Mouse (Mus musculus) MEL (cell line): ENCODE data around the gene Lmbr1.

ENCODE experiments used
- CTCF ChIP-seq, 3 experiments: IDR thresholded peaks in 2 of 3; conservative IDR thresholded peaks in 1 of 3; 2 replicates each; pipeline ENCODE4 v1.5.1; 2011 to 2012; ENCODE audit warnings: low read length in 3 of 3, low read depth in 2 of 3, mild to moderate bottlenecking in 2 of 3, improper control_type of control experiment in 1 of 3, inconsistent platforms in 1 of 3, mixed read lengths in 1 of 3, moderate library complexity in 1 of 3; ENCODE audit not compliant: control insufficient read depth in 1 of 3, insufficient read depth in 1 of 3, poor library complexity in 1 of 3, severe bottlenecking in 1 of 3
- ELF1 ChIP-seq: IDR thresholded peaks from 2 replicates; pipeline ENCODE4 v1.6.1; 2014; ENCODE audit warnings: low read depth, mild to moderate bottlenecking, inconsistent platforms, low read length, improper control_type of control experiment, moderate library complexity
- MYC ChIP-seq: IDR thresholded peaks from 2 replicates; pipeline ENCODE4 v1.6.1; 2011; ENCODE audit warnings: low read depth, mild to moderate bottlenecking, low read length, improper control_type of control experiment, moderate library complexity
- NELFE ChIP-seq: IDR thresholded peaks from 2 replicates; pipeline ENCODE4 v1.6.1; 2011; ENCODE audit warnings: low read depth, low read length, improper control_type of control experiment
- POLR2A ChIP-seq, 2 experiments: IDR thresholded peaks; 2 replicates each; pipeline ENCODE4 v1.6.1; 2011 to 2012; ENCODE audit warnings: low read length in 2 of 2, mild to moderate bottlenecking in 2 of 2, control low read depth in 1 of 2, improper control_type of control experiment in 1 of 2, low read depth in 1 of 2, moderate library complexity in 1 of 2; ENCODE audit not compliant: control insufficient read depth in 1 of 2, insufficient read depth in 1 of 2, poor library complexity in 1 of 2
- SMC3 ChIP-seq: IDR thresholded peaks from 2 replicates; pipeline ENCODE4 v1.6.1; 2011; ENCODE audit warnings: low read depth, low read length, improper control_type of control experiment
- ZMIZ1 ChIP-seq: IDR thresholded peaks from 2 replicates; pipeline ENCODE4 v1.6.1; 2012; ENCODE audit warnings: low read depth, mild to moderate bottlenecking, inconsistent platforms, low read length, improper control_type of control experiment, moderate library complexity

GRCm38 (mm10) chr5:29224089-29224488 lies 154.1 kb downstream of the Lmbr1 start:
- TF ChIP-seq SMC3, result no peak
- no peak for TF ChIP-seq POLR2A (IDR thresholded peaks at IDR 0.05; ENCODE audit: control insufficient read depth in 1 of 2, insufficient read depth in 1 of 2, low read depth in 1 of 2, low read length in 2 of 2, poor library complexity in 1 of 2)
- no peak for TF ChIP-seq ELF1
- no peak for TF ChIP-seq NELFE
- TF ChIP-seq ZMIZ1, result no peak
- TF ChIP-seq CTCF (IDR thresholded peaks at IDR 0.05 in 2 of 3, conservative IDR thresholded peaks at IDR 0.05 in 1 of 3; ENCODE audit: control insufficient read depth in 1 of 3, insufficient read depth in 1 of 3, low read depth in 2 of 3, low read length in 3 of 3, poor library complexity in 1 of 3, severe bottlenecking in 1 of 3), result no peak
- TF ChIP-seq MYC, result no peak
